Mouse (Mus musculus): ENCODE measurements around the gene Acaca. TPM values are rescaled to one million over a fixed set of nuclear protein-coding genes. Genes with fewer than 3 reads are reported as not detected.

Gene Acaca
- total RNA-seq, 2 experiments from 2014 or later, result 68.5 to 74.3 TPM

DNA sequence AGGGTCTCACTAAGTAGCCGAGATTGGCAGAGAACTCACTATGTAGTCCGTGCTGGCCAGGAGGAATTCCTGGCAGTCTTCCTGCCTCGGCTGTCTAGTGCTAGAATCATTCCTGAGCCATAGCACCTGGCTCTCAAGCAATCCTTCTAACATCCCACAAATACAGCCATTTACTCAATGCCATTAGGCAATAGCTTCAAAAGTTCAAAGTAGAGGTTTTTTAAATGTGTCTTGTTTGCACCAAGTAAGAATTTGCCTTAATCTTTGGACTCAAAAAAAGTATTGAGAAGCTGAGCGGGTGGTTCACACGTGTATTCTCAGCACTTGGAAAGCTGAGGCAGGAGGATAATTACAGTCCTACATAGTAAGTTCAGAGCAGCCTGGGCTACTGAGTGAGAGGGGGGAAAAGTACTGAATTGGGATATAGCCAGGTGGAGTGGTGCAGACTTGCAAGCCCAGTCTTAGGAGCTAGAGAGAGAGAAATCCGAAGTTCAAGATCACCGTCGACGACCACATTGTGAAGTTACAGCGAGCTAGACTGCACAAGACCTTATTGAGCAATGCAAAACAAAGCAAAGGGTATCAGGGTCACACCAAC lies 15.8 kb downstream of the Acaca start:
- DNase-seq (ENCODE audit: extremely low spot score in 1 of 2, low spot score in 1 of 2), result no peak

DNA sequence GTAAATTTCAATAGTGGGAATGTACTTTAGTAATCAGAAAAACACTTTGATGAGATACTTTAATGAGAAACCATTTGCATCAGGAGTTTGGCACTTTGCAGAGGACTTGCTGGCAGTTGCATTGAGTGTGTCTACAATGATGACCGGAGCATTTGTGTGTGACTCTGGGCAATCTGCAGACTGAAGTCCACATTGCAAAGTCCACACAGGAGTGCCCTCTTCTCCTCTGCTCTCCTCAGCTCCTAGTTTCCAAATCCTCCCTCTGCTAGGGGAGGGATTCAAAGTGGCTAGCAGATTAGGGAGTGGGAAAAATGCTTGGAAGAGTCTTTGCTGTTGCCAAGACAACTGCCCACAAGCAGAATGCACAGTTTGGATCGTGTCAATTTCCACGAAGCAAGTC lies 16.6 kb downstream of the Acaca start:
- no peak for DNase-seq (ENCODE audit: extremely low spot score in 1 of 2, low spot score in 1 of 2)

DNA sequence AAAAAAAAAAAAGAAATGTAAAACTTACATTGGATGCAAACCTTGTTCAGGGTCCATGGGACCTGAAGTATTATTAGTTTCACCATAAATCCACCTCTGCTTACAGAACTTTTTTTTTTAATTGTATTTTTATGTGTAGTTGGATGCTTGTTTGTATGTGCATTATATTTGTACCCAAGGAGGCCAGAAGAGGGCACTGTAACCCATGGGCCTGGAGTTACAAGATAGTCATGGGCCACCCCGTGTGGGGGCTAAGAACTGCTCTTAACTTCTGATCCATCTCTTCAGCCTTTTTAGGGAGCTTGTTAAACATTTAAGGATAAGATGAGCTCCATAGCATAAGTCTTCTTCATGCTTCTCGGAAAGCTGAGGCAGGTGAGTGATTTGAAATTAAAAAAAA lies 21.4 kb downstream of the Acaca start:
- DNase-seq (ENCODE audit: extremely low spot score in 1 of 2, low spot score in 1 of 2), result no peak

DNA sequence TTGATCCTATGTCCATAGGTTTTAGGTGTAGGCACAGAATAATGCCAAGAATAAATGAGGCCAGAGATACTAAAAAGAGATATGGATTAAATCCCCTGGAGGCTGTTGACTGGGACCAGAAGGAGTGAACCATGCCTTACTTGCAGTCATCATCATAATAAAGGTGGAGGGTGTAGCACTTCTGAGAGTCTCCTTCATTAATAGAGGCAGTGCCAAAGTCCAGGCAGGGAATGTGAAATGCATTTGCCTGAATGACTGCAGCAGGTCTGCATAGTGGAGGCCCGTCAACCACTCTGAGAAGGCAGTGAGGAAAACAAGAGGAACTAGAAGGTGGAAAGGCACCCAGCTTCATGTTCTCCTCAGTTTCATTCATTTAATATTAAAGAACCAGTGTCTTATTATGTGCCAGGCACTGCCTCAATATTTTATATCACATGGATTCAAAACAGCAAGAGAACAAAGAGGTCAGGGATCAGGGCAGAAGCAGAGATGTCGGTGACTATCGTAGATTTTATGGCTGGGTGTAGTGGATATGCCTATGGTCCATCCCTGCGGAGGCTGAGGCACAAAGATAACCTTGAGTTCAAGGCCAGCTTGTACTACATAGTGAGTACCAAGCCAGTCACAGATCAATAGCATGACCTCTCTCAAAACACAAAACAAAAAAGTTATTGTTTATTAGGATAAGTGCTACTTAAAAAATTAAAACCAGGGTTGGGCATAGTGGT lies 27.2 kb downstream of the Acaca start:
- no peak for DNase-seq (ENCODE audit: extremely low spot score in 1 of 2, low spot score in 1 of 2)

DNA sequence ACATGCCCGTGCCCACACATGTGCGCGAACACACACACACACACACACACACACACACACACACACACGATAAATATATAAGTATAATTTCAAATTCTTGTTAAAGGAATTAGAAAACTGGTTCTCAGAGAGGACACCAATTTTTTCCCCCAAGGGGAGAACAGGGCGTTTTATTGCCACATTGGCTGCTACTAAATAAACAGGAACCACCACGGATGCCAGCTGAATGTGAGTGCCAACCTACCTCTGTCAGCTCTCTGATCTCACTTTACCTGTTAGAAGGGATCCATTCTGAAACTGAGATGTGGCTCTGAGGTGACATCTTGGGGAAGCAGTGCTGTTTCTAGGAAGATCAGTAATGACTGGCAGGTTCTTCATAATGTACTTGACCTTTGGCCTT lies 34.7 kb downstream of the Acaca start:
- no peak for DNase-seq (ENCODE audit: extremely low spot score in 1 of 2, low spot score in 1 of 2)

DNA sequence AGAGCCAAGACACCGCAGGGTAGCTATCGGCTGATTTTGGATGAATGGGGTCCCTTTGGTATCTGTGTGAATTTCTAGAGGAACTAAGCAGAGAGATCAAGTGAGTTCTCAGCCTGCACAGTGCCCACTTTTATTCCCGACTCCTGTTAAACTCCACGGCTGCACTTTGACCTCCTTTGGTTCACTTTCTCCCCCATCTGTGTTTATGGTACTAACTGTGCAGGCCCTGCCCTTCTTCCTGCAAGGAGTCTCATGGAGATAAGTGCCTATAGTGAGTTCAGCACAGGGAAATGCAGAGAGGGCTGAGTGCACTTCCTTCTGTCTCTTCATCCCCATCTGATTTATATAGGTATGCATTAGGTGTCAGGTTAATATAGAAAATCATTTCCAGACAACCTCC lies 35.1 kb downstream of the Acaca start:
- DNase-seq (ENCODE audit: extremely low spot score in 1 of 2, low spot score in 1 of 2), result no peak

DNA sequence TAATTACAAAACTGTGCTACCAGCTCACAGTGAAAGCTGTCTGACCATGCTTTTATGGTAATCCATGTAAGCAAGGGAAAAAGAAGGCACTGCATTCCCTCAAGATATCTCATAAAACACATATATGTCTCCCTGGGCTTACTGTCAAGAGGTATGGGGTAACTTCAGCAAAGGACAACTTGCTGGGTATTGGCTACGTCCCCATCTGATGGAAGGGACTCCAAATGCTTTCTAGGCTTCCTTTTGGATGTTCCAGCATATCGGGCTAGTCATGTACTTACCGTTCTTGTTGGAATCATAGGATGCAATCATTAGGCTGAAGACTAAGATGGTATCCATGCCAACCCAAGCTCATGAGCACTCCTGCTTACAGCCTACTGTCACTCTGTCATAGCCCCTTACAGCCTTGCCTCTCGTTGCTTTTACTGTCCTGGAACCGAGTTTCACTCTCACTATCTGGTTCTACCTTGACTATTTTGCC lies 37.6 kb downstream of the Acaca start, which contains the start of gene Gm11437:
TSS of gene Gm11437 (minus strand) at position 431 of the 481 bp plus-strand sequence.
- DNase-seq (ENCODE audit: extremely low spot score in 1 of 2, low spot score in 1 of 2), result no peak

DNA sequence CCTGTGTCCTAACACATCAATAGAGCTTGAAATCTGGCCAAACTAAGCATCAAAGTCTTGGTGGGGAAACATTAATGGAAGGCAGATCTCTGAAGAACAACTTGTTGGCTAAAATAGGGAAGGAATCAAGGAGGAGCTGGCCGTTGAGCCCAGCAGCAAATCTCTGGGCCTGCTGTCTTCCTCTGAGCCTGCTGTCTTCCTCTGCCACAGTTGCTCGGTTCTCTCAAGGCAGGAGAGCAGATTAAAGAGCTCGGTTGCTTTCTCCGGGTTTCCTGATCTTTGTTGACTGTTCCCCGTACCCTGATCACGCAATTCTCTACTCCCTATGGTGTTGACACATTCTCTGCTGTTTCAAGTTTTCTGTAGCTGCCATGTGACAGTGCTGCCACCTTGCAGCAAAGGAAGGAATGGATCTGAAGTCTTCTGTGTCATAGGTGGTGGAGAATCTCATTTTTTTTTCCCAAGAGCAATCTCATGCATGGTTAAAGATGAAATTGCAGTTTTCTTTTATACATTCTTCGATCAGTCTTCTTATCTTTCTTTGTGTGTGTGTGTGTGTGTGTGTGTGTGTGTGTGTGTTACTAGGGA lies 39.3 kb downstream of the Acaca start:
- peak; percentile 14 to 43 for DNase-seq (ENCODE audit: extremely low spot score in 1 of 2, low spot score in 1 of 2)

DNA sequence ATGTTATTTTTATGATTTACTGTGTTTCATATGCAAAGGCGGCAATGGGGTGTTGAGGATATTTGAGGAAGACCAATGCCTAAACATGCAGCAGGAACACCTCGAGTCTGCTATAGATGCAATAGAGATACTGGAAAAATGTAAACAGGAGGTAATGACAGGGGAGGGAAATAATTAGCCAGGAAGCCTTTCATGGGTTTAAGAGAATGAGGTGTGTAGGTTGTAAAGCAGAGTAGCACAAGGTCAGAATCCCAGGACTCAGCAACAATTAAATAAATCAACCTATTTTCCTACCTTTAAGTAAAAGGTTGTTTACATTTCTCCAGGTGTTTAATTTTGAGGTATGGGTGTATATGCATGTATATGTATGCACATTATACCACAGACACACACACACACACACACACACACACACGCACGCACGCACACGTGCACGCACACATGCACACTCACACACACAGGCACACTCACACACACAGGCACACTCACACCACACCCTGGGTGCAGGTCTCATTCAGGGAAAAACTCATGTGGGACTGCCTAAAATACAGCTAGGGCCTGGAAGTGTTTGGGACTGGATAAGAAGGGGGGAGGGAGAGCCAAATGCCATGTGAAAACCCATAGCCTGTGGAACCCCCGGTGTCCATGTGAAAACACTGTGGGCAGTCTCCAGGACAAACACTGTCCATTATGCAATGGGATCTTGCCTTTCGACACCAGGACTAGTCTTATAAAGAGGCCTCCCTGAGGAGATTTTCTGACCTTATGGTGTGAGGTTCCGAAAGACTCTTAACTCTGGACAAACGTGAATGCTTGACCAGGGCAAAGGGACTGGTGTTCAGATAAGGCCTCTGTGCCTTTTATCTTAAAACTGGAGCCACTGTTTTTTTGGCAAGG lies 43.3 kb downstream of the Acaca start:
- DNase-seq (ENCODE audit: extremely low spot score in 1 of 2, low spot score in 1 of 2), result no peak

DNA sequence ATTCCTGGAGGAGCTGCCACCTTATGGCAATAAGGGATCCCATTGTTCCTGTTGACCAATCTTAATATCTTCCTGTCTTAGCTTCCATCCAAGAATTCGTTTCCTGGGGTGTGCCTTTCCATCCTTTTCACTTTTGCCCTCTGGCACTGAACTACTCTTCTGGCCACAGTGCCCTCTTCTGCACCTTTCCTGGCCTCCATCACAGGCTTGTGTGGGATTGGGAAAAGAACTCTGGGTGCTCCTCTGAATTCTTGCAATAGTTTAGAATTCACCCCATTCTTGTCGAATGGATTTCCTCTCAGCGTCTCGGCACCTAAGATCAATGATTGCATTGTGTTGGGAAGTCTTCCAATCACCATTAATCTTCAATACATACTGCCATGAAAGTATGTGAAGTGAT lies 49.1 kb downstream of the Acaca start:
- no peak for DNase-seq (ENCODE audit: extremely low spot score in 1 of 2, low spot score in 1 of 2)

DNA sequence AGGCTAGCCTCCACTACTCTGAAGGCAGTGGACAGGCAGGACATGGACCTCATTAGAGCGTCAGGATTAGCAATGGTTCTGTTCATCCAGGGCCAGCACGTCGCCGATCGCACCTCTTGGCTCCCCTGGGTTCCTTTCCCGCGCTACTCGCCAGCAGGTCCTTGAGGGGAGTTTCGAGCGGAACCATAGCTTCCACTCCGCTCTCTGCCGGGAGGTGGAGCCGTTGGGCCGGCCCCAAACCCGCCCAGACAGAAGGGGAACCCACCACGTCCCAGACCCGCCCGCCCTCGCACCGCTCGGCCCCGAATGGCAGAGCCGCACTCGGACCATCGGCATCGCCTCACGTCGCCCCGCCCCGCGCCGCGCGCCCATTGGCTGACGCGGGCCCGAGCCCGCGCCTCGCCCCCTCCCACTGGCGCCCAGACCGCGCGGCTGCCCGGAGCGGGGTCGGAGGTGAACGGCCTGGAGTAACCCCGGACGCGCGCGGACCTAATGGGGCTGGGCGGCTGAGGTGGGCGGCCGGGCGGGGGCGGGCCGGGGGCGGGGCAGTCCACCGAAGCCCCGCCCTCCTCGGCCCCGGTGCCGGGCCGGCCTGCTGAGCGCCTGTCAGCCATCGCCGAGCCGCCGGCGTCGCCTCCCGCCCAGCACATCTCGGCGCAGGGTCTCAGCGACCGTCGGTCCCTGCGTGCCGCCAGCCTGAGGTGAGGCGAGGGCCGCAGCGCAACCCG lies 49.9 kb downstream of the Acaca start:
- peak; percentile 74 to 87 for DNase-seq (ENCODE audit: extremely low spot score in 1 of 2, low spot score in 1 of 2)

DNA sequence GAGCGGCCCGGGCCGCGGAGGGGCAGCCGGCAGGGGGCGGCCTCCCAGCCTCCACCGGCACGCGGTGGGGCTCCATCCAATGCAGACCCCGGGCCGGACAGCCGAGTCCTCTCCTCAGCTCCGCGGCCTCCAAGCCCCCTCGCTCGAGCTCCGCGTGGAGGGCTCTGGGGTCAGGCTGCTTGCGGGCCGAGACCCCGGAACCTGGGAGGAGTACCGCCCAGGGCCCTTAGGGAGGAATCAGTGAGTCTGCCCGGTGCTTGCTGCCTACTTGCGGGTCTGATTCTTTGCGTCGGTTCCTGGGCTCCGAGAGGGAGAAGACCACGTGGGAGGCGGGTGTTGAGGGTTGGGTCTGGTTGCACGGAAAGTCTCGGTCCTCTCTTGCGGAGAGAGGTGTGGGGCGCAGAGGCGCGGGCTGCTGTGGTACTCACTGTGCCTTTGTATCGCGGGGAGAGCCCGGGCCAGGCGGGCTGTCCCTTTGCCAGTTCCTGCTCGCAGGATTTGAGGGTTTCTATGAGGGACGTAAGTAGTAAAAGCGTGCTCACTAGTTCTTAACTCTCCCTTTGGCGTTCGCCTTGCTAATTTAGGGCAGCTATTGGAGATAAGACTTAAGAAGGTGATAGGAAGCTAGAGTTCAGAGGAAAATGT lies 50.6 kb downstream of the Acaca start:
- peak; percentile 47 to 69 for DNase-seq (ENCODE audit: extremely low spot score in 1 of 2, low spot score in 1 of 2)

DNA sequence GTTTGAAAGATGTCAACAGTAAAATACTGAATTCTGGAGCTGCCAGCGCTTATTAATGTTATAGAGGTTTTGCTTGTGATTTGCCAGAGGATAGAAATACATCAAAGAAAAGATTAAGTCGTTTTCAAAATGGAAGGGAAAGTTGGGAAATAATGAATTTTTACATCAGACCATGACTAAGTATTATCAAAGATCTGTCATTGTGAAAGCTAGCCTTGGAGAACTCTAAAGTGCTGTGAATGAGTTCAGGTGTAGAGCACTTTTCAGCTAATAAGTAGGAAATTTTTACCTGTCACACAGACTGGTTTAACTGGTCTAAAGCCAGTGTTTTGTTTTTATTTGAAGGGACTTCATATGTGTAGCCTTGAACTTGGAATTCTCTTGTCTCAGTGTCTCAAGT lies 51.8 kb downstream of the Acaca start:
- no peak for DNase-seq (ENCODE audit: extremely low spot score in 1 of 2, low spot score in 1 of 2)

DNA sequence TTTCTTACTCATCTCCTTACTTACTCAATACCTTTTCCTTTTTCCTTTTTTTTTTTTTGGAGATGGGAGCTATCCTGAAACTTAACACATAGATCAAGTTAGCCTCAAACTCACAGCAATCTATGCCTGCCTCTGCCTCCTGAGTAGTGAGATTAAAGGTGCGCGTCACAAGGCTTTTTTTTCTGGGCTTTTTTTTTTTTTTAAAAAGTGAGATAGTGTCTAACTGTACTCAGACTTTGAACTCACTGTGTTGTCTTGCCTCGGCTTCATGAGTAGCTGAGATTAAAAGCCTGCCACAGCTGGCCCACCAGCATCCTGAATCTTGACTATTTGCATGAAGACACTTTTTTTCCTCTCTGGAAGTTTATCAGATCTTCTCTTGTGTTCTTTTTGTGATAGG lies 59.1 kb downstream of the Acaca start:
- no peak for DNase-seq (ENCODE audit: extremely low spot score in 1 of 2, low spot score in 1 of 2)

DNA sequence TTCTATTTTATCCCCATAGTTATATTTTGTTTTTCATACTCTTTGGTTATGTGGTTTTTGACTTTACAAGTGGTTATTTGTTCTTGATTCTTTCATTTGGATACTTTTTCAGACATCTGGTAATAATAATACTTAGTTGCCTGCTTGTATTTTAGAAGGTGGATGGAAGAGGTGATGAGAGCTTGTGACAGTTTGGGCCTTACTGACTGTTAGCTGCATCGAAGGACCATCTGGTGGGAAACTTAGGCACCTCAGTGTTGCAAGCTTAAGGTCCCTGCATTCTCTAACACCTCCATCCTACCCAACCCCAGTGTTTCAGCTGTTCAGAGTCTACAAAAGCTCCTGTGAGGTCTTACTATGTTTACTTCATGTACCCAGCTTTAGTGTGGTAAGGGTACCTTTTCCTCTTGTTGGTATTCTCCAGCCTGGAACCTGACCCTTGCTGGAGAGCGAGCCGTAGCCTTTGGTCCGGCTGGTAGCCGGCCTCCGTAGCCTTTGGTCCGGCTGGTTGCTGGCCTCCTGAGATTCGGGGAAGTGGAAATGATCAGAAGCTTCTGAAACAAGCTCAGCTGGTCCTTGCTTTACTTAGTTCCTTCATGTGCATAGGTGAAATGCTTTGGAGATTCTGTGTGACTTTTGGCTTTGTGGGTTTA lies 61.2 kb downstream of the Acaca start:
- DNase-seq (ENCODE audit: extremely low spot score in 1 of 2, low spot score in 1 of 2), result no peak

DNA sequence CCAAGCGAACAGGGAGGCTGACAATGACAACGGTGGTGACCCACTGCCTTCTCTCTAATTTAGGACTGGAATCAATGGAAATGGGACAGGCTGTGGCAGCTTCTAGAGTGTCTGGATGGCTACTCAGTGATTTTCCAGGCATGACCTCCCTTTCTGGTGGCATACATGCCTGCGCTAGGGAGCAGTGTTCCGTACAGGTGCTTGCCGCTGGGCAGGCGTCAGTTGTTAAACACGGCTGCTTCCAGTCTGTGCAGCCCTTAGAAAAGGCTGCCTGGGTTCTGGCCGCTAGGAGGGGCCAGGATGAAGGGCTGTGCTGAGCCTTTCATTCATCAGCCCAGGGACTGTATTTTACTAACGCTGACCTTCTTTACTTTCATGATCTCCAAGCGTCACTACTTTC lies 63.8 kb downstream of the Acaca start:
- DNase-seq (ENCODE audit: extremely low spot score in 1 of 2, low spot score in 1 of 2), result no peak

DNA sequence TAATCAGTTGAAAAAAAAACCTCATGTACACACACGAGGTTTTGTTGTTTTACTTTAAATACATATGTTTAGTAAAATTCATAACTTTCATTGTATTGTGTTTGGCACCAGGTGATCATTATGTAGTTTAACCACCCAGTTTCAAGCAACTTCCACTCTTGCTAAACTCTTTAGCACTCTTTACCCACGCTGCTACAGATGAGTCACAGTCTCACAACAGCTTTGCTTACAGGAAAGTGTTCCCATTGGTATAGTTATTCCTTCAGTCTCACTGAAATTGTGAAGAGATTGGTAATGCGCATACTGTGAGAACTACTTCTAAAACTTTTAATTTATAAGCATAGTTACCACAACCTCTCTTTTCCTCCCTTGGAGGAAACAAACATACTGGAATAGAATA lies 65.3 kb downstream of the Acaca start:
- DNase-seq (ENCODE audit: extremely low spot score in 1 of 2, low spot score in 1 of 2), result no peak

DNA sequence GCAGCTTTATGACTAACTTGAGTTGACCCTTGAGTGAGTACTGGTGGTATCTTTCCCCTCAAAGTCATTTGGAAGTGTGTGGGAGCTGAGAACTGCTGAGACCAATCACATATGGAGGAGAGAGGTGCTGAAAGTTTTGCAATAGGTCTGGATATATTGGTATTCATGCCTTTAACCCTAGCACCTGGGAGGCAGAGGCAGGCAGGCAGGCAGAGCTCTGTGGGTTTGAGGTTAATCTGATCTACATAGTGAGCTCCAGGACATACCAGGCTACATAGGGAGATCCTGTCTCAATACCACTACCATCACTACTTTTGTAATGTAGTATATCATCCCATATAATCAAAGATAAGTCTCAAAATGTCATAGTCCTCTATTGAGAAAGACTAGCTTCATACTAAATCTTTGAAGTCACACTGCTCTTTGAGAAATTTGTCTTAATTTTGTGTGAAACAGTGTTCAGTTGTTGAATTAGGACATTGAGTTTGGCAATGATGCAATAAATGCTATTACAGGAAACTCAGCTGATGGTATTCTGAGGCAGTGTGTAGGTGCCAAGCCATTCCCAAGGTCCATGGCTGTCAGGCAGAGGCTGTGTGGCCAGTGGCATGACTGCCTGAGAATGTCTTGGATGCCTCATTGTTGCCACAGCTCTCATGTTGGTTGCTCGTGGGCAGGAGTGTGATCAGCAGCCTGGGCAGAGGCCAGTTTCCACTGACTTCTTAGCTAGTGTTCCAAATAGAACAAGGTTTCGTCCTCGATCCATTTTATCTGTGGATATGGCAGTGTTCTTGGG lies 68.3 kb downstream of the Acaca start:
- DNase-seq (ENCODE audit: extremely low spot score in 1 of 2, low spot score in 1 of 2), result no peak

Measured in layer of hippocampus, postnatal 25 days (tissue).